Mouse (Mus musculus): ENCODE results near the gene Hpca.

GRCm38 (mm10) chr4:129095276-129095675 is 26.6 kb downstream of the Hpca start:
- TF ChIP-seq CTCF (conservative IDR thresholded peaks at IDR 0.05; ENCODE audit: insufficient read depth, insufficient read length, low read depth, low read length) (no peak), POLR2A (IDR thresholded peaks at IDR 0.05; ENCODE audit: low read depth, low read length) (no peak)
